Mouse (Mus musculus) limb, embryonic 11.5 days (tissue): ENCODE results near the gene Fcgr1. TPM values are rescaled to one million over a fixed set of nuclear protein-coding genes. Genes with fewer than 3 reads are reported as not detected.

ENCODE experiments used
- ATAC-seq: fragments of 200-750 bp; cut with Nextera tagmentation; 2 replicates; pipeline ENCODE4 v1.8.0; 2017; ENCODE audit warnings: low read depth; ENCODE audit not compliant: insufficient number of reproducible peaks, low FRiP score, low TSS enrichment
- DNase-seq: peaks from one replicate; pipeline ENCODE4 v3.0.0-alpha.2; 2015; ENCODE audit warnings: low spot score
- H3K27ac ChIP-seq: fragments of 300-500 bp; sonication (generic); replicated peaks from 2 replicates; pipeline ENCODE4 v1.5.1; 2014; ENCODE audit warnings: low read depth, mild to moderate bottlenecking, low read length
- H3K27me3 ChIP-seq: fragments of 300-500 bp; sonication (generic); 2 replicates; pipeline ENCODE4 v1.6.1; 2014; ENCODE audit warnings: mild to moderate bottlenecking, low read length, mixed read lengths; ENCODE audit not compliant: control insufficient read depth, insufficient read depth
- H3K36me3 ChIP-seq: fragments of 300-500 bp; sonication (generic); 2 replicates; pipeline ENCODE4 v1.6.1; 2014; ENCODE audit warnings: mild to moderate bottlenecking, low read length, moderate library complexity, mixed read lengths; ENCODE audit not compliant: control insufficient read depth, insufficient read depth
- H3K4me1 ChIP-seq: fragments of 300-500 bp; sonication (generic); 2 replicates; pipeline ENCODE4 v1.6.1; 2014; ENCODE audit warnings: low read length, mixed read lengths; ENCODE audit not compliant: control insufficient read depth, insufficient read depth
- H3K4me2 ChIP-seq: fragments of 300-500 bp; sonication (generic); 2 replicates; pipeline ENCODE4 v1.6.1; 2014; ENCODE audit warnings: low read depth, mild to moderate bottlenecking, moderate library complexity; ENCODE audit not compliant: severe bottlenecking
- H3K4me3 ChIP-seq: fragments of 300-500 bp; sonication (generic); 2 replicates; pipeline ENCODE4 v1.5.1; 2014; ENCODE audit warnings: low read depth, low read length
- H3K9ac ChIP-seq: fragments of 300-500 bp; sonication (generic); 2 replicates; pipeline ENCODE4 v1.6.1; 2014; ENCODE audit warnings: mild to moderate bottlenecking, low read length
- H3K9me3 ChIP-seq: fragments of 300-500 bp; sonication (generic); 2 replicates; pipeline ENCODE4 v1.6.1; 2016; ENCODE audit warnings: low read length; ENCODE audit not compliant: control insufficient read depth
- WGBS: fragments of 180-500 bp; shearing (Covaris S2); extraction: QIAGEN DNeasy Blood & Tissue Kit; methylation state at CpG from one replicate; pipeline ENCODE4 v1.1.7; 2014; 5-methylcytosine and 5-hydroxymethylcytosine counted together
- polyA plus RNA-seq: library from polyadenylated mRNA; unstranded; fragments of >200 nt; fragmentation: Nextera tagmentation; extraction: Ambion mirVana; gene quantifications from 2 replicates; pipeline ENCODE4 v1.2.1, GENCODE M21; 2014

Gene Fcgr1
- polyA plus RNA-seq, 1 experiment from 2014 or later, result 0.67 TPM

GRCm38 (mm10) chr3:96266132-96266710, 27.5 kb downstream of the Fcgr1 start:
- Histone ChIP-seq H3K4me1 (peaks cover 17% of the 10 kb centered on the region), H3K4me2 (no peak overlapping the region), H3K36me3 (no peaks in the 10 kb centered on the region), H3K4me3 (no peak overlapping the region), H3K9ac (no peak overlapping the region), H3K27me3 (no peaks in the 10 kb centered on the region), H3K9me3 (no peaks in the 10 kb centered on the region), H3K27ac (no peak overlapping the region)
- WGBS, result 93% methylated on average over 8 of the region's 8 CpGs
- DNase-seq, result no peak
- no peak for ATAC-seq

- DNase-seq (peak; percentile 31), ATAC-seq (no peak)
- Histone ChIP-seq H3K27me3 (no peaks in the 10 kb centered on the region), H3K36me3 (no peaks in the 10 kb centered on the region), H3K27ac (peak overlapping the region; percentile 99), H3K9ac (no peak overlapping the region; the same call in 1 of the 2 replicates), H3K9me3 (no peaks in the 10 kb centered on the region), H3K4me1 (peaks cover 17% of the 10 kb centered on the region), H3K4me2 (peak overlapping the region; percentile 83; the same call in 1 of the 2 replicates), H3K4me3 (no peak overlapping the region)
- 78% methylated on average over 7 of the region's 7 CpGs for WGBS
Measured at GRCm38 (mm10) chr3:96264404-96264949, 29.3 kb downstream of the Fcgr1 start.

- ATAC-seq (no peak), DNase-seq (peak; percentile 75)
- Histone ChIP-seq H3K9ac (peak overlapping the region; percentile 66), H3K27ac (peak overlapping the region; percentile 99), H3K4me2 (peak overlapping the region; percentile 83), H3K9me3 (no peaks in the 10 kb centered on the region), H3K27me3 (no peaks in the 10 kb centered on the region), H3K4me3 (peak overlapping the region; percentile 30), H3K36me3 (no peaks in the 10 kb centered on the region), H3K4me1 (peaks cover 17% of the 10 kb centered on the region)
- 14% methylated on average over 27 of the region's 27 CpGs for WGBS
Measured at GRCm38 (mm10) chr3:96263558-96264403, 30.0 kb downstream of the Fcgr1 start.

GRCm38 (mm10) chr3:96262979-96263550, 30.7 kb downstream of the Fcgr1 start, which contains the start of gene Hist2h4:
Gene Hist2h4 (minus strand): TSS chr3:96263311.
- WGBS, result under 1% methylated on average over 40 of the region's 40 CpGs
- peaks cover 15% of the 10 kb centered on the region for H3K4me1 ChIP-seq
- H3K9me3 ChIP-seq, result no peaks in the 10 kb centered on the region
- ATAC-seq (peak; percentile 82), DNase-seq (peak; percentile 98)
- H3K36me3 ChIP-seq, result no peaks in the 10 kb centered on the region
- H3K27me3 ChIP-seq, result no peaks in the 10 kb centered on the region
- H3K9ac ChIP-seq, result peak within 1 kb of the TSS; percentile 77
- H3K4me3 ChIP-seq, result peak within 1 kb of the TSS; percentile 50
- peak within 1 kb of the TSS; percentile 99 for H3K27ac ChIP-seq
- peak within 1 kb of the TSS; percentile 83 for H3K4me2 ChIP-seq

GRCm38 (mm10) chr3:96262216-96262875, 31.4 kb downstream of the Fcgr1 start:
- DNase-seq (peak; percentile 78), ATAC-seq (peak; percentile 76)
- H3K9me3 ChIP-seq, result no peaks in the 10 kb centered on the region
- H3K36me3 ChIP-seq, result no peaks in the 10 kb centered on the region
- no peaks in the 10 kb centered on the region for H3K27me3 ChIP-seq
- H3K27ac ChIP-seq, result peak overlapping the region; percentile 99
- peaks cover 14% of the 10 kb centered on the region for H3K4me1 ChIP-seq
- under 1% methylated on average over 19 of the region's 19 CpGs for WGBS
- peak overlapping the region; percentile 77 for H3K9ac ChIP-seq
- H3K4me2 ChIP-seq, result peak overlapping the region; percentile 83
- peak overlapping the region; percentile 50 for H3K4me3 ChIP-seq

- H3K27me3 ChIP-seq, result no peaks in the 10 kb centered on the region
- peak overlapping the region; percentile 83 for H3K4me2 ChIP-seq
- 62% methylated on average over 3 of the region's 3 CpGs for WGBS
- H3K36me3 ChIP-seq, result no peaks in the 10 kb centered on the region
- no peak for ATAC-seq
- H3K27ac ChIP-seq, result peak overlapping the region; percentile 99
- H3K9me3 ChIP-seq, result no peaks in the 10 kb centered on the region
- peaks cover 11% of the 10 kb centered on the region for H3K4me1 ChIP-seq
- 0 out of 2 replicates have a peak overlapping the region, but pooled peaks have one; percentile 50 for H3K4me3 ChIP-seq
- no peak for DNase-seq
- H3K9ac ChIP-seq, result peak overlapping the region; percentile 77; the same call in 1 of the 2 replicates
Measured at GRCm38 (mm10) chr3:96261623-96262022, 32.1 kb downstream of the Fcgr1 start.

- no peak overlapping the region for H3K4me3 ChIP-seq
- H3K9ac ChIP-seq, result no peak overlapping the region
- 90% methylated on average over 5 of the region's 5 CpGs for WGBS
- H3K4me1 ChIP-seq, result peaks cover 11% of the 10 kb centered on the region
- H3K4me2 ChIP-seq, result no peak overlapping the region
- no peaks in the 10 kb centered on the region for H3K9me3 ChIP-seq
- no peaks in the 10 kb centered on the region for H3K27me3 ChIP-seq
- no peak overlapping the region for H3K27ac ChIP-seq
- no peak for DNase-seq
- ATAC-seq, result no peak
- no peaks in the 10 kb centered on the region for H3K36me3 ChIP-seq
Measured at GRCm38 (mm10) chr3:96260220-96260619, 33.5 kb downstream of the Fcgr1 start.

- no peaks in the 10 kb centered on the region for H3K27me3 ChIP-seq
- 71% methylated on average over 3 of the region's 3 CpGs for WGBS
- H3K27ac ChIP-seq, result no peak overlapping the region
- H3K4me1 ChIP-seq, result peaks cover 7% of the 10 kb centered on the region; the same call in 1 of the 2 replicates
- no peaks in the 10 kb centered on the region for H3K9me3 ChIP-seq
- no peak overlapping the region for H3K9ac ChIP-seq
- DNase-seq (no peak), ATAC-seq (no peak)
- H3K4me2 ChIP-seq, result no peak overlapping the region
- no peaks in the 10 kb centered on the region for H3K36me3 ChIP-seq
- no peak overlapping the region for H3K4me3 ChIP-seq
Measured at GRCm38 (mm10) chr3:96257190-96257589, 36.6 kb downstream of the Fcgr1 start.
